ENCODE assay signal across 19 mouse cellular contexts in genomic region chr2:112332051-112332898, GRCm38 (mm10). TPM values are rescaled to one million over a fixed set of nuclear protein-coding genes. Genes with fewer than 3 reads are reported as not detected.
DNase-seq lines count a peak whose midpoint lies in the region; ATAC-seq and TF ChIP-seq lines count a peak whose summit lies in the region.
"Had no signal": no experiment of that assay in that cellular context is flagged by ENCODE, and none has a peak within 500 bp of the region (broad histone marks: within the 10 kb centered on the region; RNA-seq: fewer than 3 reads in every experiment).

No protein-coding gene starts in this region.

- H3K27me3 ChIP-seq in heart, embryonic 15.5 days: no peaks in the 10 kb centered on the region
- H3K27me3 ChIP-seq in heart, embryonic 12.5 days (replicated peaks): no peaks in the 10 kb centered on the region
- H3K27me3 ChIP-seq in liver, embryonic 13.5 days: no peaks in the 10 kb centered on the region
- H3K27me3 ChIP-seq: CH12.LX; forebrain, embryonic 12.5 days; hindbrain, embryonic 12.5 days; kidney, embryonic 15.5 days had no signal

- H3K4me1 ChIP-seq in heart, embryonic 15.5 days (replicated peaks): peaks cover 7% of the 10 kb centered on the region
- H3K4me1 ChIP-seq in heart, embryonic 12.5 days (replicated peaks): peaks cover 16% of the 10 kb centered on the region
- peaks cover 43% of the 10 kb centered on the region for H3K4me1 ChIP-seq in liver, embryonic 13.5 days (replicated peaks)
- H3K4me1 ChIP-seq: forebrain, embryonic 12.5 days; hindbrain, embryonic 12.5 days; kidney, embryonic 15.5 days had no signal

- 37% methylated on average over 4 of the region's 4 CpGs for WGBS in heart, embryonic 15.5 days
- WGBS in heart, embryonic 12.5 days: 48% methylated on average over 4 of the region's 4 CpGs
- 39% methylated on average over 4 of the region's 4 CpGs for WGBS in liver, embryonic 13.5 days (ENCODE audit: insufficient replicate concordance)

- H3K36me3 ChIP-seq in heart, embryonic 15.5 days: peaks cover 31% of the 10 kb centered on the region
- peaks cover 31% of the 10 kb centered on the region for H3K36me3 ChIP-seq in heart, embryonic 12.5 days
- H3K36me3 ChIP-seq in liver, embryonic 13.5 days: peaks cover 27% of the 10 kb centered on the region

- H3K9ac ChIP-seq in heart, embryonic 15.5 days: no peak overlapping the region
- no peak overlapping the region for H3K9ac ChIP-seq in heart, embryonic 12.5 days
- peak overlapping the region; percentile 16; the same call in 1 of the 2 replicates for H3K9ac ChIP-seq in liver, embryonic 13.5 days
- H3K9ac ChIP-seq: forebrain, embryonic 12.5 days; hindbrain, embryonic 12.5 days; kidney, embryonic 15.5 days had no signal

- no peak; the same call in 1 of the 2 replicates for ATAC-seq in heart, embryonic 15.5 days (replicated peaks; ENCODE audit: insufficient number of reproducible peaks, insufficient read depth, low FRiP score, low read depth)
- no peak for ATAC-seq in heart, embryonic 12.5 days (ENCODE audit: insufficient number of reproducible peaks, low FRiP score)
- ATAC-seq in liver, embryonic 13.5 days (ENCODE audit: low read depth): peak; percentile 63

- peak; percentile 9 for DNase-seq in ovary, postnatal 36 days (ENCODE audit: low spot score)
- DNase-seq in ovary, postnatal 14 days (ENCODE audit: low spot score): no peak
- peak; percentile 11 for DNase-seq in liver, embryonic 13.5 days
- no peak for DNase-seq in layer of hippocampus, postnatal 10 days (ENCODE audit: low spot score in 2 of 2)
- DNase-seq in layer of hippocampus, adult 2 months (ENCODE audit: low spot score in 2 of 2): no peak
- DNase-seq: adrenal gland, postnatal 36 days; cerebellum, adult 11-12 months; heart, postnatal 14 days; layer of hippocampus, postnatal 36 days; right cerebral cortex, postnatal 14 days; spleen, adult 18-20 months; thymus, adult 18-20 months had no signal

- 0 out of 2 replicates have a peak overlapping the region, but pooled peaks have one; percentile 9 for H3K27ac ChIP-seq in heart, embryonic 15.5 days
- no peak overlapping the region for H3K27ac ChIP-seq in heart, embryonic 12.5 days (ENCODE audit: poor library complexity, severe bottlenecking)
- H3K27ac ChIP-seq in liver, embryonic 13.5 days: no peak overlapping the region
- H3K27ac ChIP-seq in layer of hippocampus, adult 2 months: no peak overlapping the region
- H3K27ac ChIP-seq: forebrain, embryonic 12.5 days; hindbrain, embryonic 12.5 days; kidney, embryonic 15.5 days had no signal

- H3K4me3 ChIP-seq in heart, embryonic 15.5 days: no peak overlapping the region
- H3K4me3 ChIP-seq in heart, embryonic 12.5 days: no peak overlapping the region
- H3K4me3 ChIP-seq in liver, embryonic 13.5 days (replicated peaks): no peak overlapping the region
- H3K4me3 ChIP-seq in layer of hippocampus, adult 2 months: no peak overlapping the region
- H3K4me3 ChIP-seq: forebrain, embryonic 12.5 days; hindbrain, embryonic 12.5 days; kidney, embryonic 15.5 days had no signal

- H3K4me2 ChIP-seq in heart, embryonic 15.5 days: no peak overlapping the region
- no peak overlapping the region for H3K4me2 ChIP-seq in heart, embryonic 12.5 days
- peak overlapping the region; percentile 7; the same call in 1 of the 2 replicates for H3K4me2 ChIP-seq in liver, embryonic 13.5 days
- H3K4me2 ChIP-seq: forebrain, embryonic 12.5 days; hindbrain, embryonic 12.5 days; kidney, embryonic 15.5 days; midbrain, embryonic 11.5 days had no signal

- TF ChIP-seq CTCF in layer of hippocampus, adult 2 months (conservative IDR thresholded peaks at IDR 0.05): no peak

- H3K9me3 ChIP-seq in heart, embryonic 15.5 days (replicated peaks): no peaks in the 10 kb centered on the region
- H3K9me3 ChIP-seq in heart, embryonic 12.5 days (replicated peaks): no peaks in the 10 kb centered on the region
- H3K9me3 ChIP-seq in liver, embryonic 13.5 days (replicated peaks): no peaks in the 10 kb centered on the region
- H3K9me3 ChIP-seq: forebrain, embryonic 12.5 days; hindbrain, embryonic 12.5 days; kidney, embryonic 15.5 days had no signal

RNA-seq across cellular contexts. Expression of gene Emc4, which starts 35.6 kb away (rescaled TPM):
- 92.2 and 97.4 TPM in 2 replicates for polyA plus RNA-seq in heart, embryonic 15.5 days (2015; fragmentation: Nextera tagmentation; extraction: Ambion mirVana)
- 86.2 and 91.4 TPM in 2 replicates for polyA plus RNA-seq in heart, embryonic 12.5 days (2016; fragmentation: Nextera tagmentation; extraction: Ambion mirVana)
- 48.0 and 50.9 TPM in 2 replicates for polyA plus RNA-seq in liver, embryonic 13.5 days (2015; fragmentation: Nextera tagmentation; extraction: Ambion mirVana)
- total RNA-seq in layer of hippocampus, postnatal 10 days (2021): 100 to 1,000 TPM; 146 to 165 TPM
- total RNA-seq in layer of hippocampus, adult 2 months (2021): 100 to 1,000 TPM; 130 to 136 TPM

RNA-seq across cellular contexts. Expression of gene Katnbl1, which starts 46.7 kb away (rescaled TPM):
- polyA plus RNA-seq in heart, embryonic 15.5 days (2015; fragmentation: Nextera tagmentation; extraction: Ambion mirVana): 19.9 and 20.6 TPM in 2 replicates
- 28.1 and 29.3 TPM in 2 replicates for polyA plus RNA-seq in heart, embryonic 12.5 days (2016; fragmentation: Nextera tagmentation; extraction: Ambion mirVana)
- 21.8 and 29.3 TPM in 2 replicates for polyA plus RNA-seq in liver, embryonic 13.5 days (2015; fragmentation: Nextera tagmentation; extraction: Ambion mirVana)
- total RNA-seq in layer of hippocampus, postnatal 10 days (2021): 10 to 100 TPM; 14.9 to 15.2 TPM
- total RNA-seq in layer of hippocampus, adult 2 months (2021): 10 to 100 TPM; 10.9 to 12.5 TPM

Comparison
In these comparisons a context has a peak if more than half of its experiments do, and no peak if none do; other contexts are left out.
1. DNase-seq: peak in ovary, postnatal 36 days (single experiment) and liver, embryonic 13.5 days (single experiment); none in ovary, postnatal 14 days (single experiment), layer of hippocampus, postnatal 10 days (0 of 2) and layer of hippocampus, adult 2 months (0 of 2).